Mouse (Mus musculus): Measurements from ENCODE around the gene Gm12216.

Gm12216 gene

GRCm38 (mm10) chr11:53735682-53736245 is 123.3 kb downstream of the Gm12216 start:
- DNase-seq: peak; percentile 67

DNA sequence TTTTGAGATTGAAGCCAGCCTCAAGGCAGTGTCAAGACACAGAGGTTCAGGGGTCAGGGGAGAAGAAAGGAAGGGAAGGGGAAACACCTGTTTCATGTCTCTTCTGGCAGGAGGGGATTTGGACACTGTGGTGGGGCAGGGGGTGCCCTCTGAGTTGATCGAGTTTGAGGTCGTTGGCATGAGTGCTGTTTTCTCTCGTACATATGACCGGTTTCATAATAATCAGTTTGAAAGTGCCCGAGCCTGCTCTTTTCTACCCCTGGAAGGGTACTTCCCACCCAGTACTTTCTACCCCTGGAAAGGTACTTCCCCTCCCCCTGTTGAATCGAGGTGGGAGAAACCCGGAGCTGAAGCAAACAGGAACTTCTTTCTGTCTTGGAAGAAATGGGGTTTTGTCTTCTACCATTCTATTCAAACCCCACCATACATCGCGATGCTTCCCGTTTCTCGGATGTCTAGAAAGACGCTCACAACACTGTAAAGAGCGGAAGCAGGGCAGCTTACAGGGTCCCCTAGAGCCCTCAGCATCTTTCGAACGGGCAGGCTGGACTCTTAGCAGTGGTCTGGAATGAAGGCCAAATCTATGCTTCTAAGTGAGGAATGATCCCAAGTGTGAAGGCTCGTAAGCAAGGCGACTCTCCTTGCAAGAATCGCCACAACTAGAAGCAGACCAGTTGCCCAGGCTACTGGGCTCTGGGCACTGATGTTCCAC is 123.9 kb downstream of the Gm12216 start:
- no peak for DNase-seq

DNA sequence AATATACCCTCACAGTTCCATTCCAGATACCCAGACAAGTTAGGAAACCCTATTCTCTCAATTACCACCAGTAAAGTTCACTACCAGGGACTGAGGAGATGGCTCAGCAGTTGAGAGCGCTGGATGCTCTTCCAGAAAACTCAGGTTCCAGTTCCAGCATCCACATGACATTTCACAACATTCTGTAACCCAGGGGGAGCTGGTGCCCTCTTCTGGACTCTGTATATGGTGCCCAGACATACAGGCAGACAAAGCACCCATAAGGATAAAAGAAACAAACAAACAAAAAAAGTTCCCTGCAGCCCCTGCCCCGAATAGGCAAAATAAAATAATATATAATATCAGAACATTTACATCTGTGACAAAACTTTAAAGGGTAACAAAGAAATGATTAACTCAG is 124.6 kb downstream of the Gm12216 start:
- DNase-seq: no peak

DNA sequence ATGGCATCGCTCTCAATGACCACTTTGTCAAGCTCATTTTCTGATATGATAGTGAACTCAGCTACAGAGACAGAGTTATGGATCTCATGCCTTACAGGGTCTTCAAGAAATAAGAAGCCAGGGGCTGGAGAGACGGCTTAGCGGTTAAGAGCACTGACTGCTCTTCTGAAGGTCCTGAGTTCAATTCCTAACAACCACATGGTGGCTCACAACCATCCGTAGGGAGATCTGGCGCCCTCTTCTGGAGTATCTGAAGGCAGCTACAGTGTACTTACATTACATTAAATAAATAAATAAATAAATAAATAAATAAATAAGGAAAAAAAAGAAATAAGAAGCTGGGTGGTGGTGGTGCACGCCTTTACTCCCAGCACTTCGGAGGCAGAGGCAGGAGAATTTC is 125.2 kb downstream of the Gm12216 start:
- DNase-seq: no peak
